Mouse (Mus musculus) testis, adult 2 months (tissue): ENCODE results near the gene Apol9a.

Source experiments
- CTCF ChIP-seq: fragments of 200-500 bp; IDR thresholded peaks from 2 replicates; pipeline ENCODE4 v1.5.1; 2012; ENCODE audit warnings: low read depth, mild to moderate bottlenecking, inconsistent platforms, low read length, moderate library complexity; ENCODE audit not compliant: control insufficient read depth, insufficient read depth, insufficient replicate concordance
- POLR2A ChIP-seq: fragments of 200-500 bp; IDR thresholded peaks from 2 replicates; pipeline ENCODE4 v1.6.1; 2012; ENCODE audit warnings: low read depth, mild to moderate bottlenecking, inconsistent platforms, low read length, moderate library complexity; ENCODE audit not compliant: control insufficient read depth

GRCm38 (mm10) chr15:77367504-77367903, 43.4 kb downstream of the Apol9a start:
- TF ChIP-seq CTCF = no peak
- TF ChIP-seq POLR2A = 0 out of 2 replicates have a peak, but pooled peaks have one; percentile 15
